Mouse (Mus musculus) forebrain, embryonic 13.5 days (tissue): ENCODE results near the gene Ilf3. TPM values are rescaled to one million over a fixed set of nuclear protein-coding genes. Genes with fewer than 3 reads are reported as not detected.
A peak's percentile ranks its signal among the peaks of the same experiment; 100 is the strongest.

Experiments
- ATAC-seq: fragments of 200-750 bp; cut with Nextera tagmentation; 2 replicates; pipeline ENCODE4 v1.8.0; 2017
- H3K27ac ChIP-seq: fragments of 300-500 bp; sonication (generic); 2 replicates; pipeline ENCODE4 v1.5.1; 2015; ENCODE audit warnings: inconsistent platforms, mild to moderate bottlenecking, moderate library complexity
- H3K27me3 ChIP-seq: fragments of 300-500 bp; sonication (generic); 2 replicates; pipeline ENCODE4 v1.6.1; 2015; ENCODE audit warnings: mild to moderate bottlenecking, inconsistent platforms
- H3K36me3 ChIP-seq: fragments of 300-500 bp; sonication (generic); 2 replicates; pipeline ENCODE4 v1.6.1; 2015; ENCODE audit warnings: mild to moderate bottlenecking, inconsistent platforms; ENCODE audit not compliant: poor library complexity, severe bottlenecking
- H3K4me1 ChIP-seq: fragments of 300-500 bp; sonication (generic); 2 replicates; pipeline ENCODE4 v1.6.1; 2015; ENCODE audit warnings: inconsistent platforms
- H3K4me2 ChIP-seq: fragments of 300-500 bp; sonication (generic); 2 replicates; pipeline ENCODE4 v1.6.1; 2015; ENCODE audit warnings: inconsistent platforms, mild to moderate bottlenecking, moderate library complexity
- H3K4me3 ChIP-seq: fragments of 300-500 bp; sonication (generic); 2 replicates; pipeline ENCODE4 v1.5.1; 2015; ENCODE audit warnings: mild to moderate bottlenecking, inconsistent platforms
- H3K9ac ChIP-seq: fragments of 300-500 bp; sonication (generic); 2 replicates; pipeline ENCODE4 v1.6.1; 2015; ENCODE audit warnings: mild to moderate bottlenecking, inconsistent platforms
- H3K9me3 ChIP-seq: fragments of 300-500 bp; sonication (generic); replicated peaks from 2 replicates; pipeline ENCODE4 v1.6.1; 2016; ENCODE audit warnings: inconsistent platforms
- WGBS: fragments of 180-500 bp; shearing (Covaris S2); methylation state at CpG from one replicate; pipeline ENCODE4 v1.1.7; 2015; 5-methylcytosine and 5-hydroxymethylcytosine counted together
- polyA plus RNA-seq: library from polyadenylated mRNA; unstranded; fragments of >200 nt; fragmentation: Nextera tagmentation; extraction: Ambion mirVana; gene quantifications from 2 replicates; pipeline ENCODE4 v1.2.1, GENCODE M21; 2015

The Ilf3 gene
- polyA plus RNA-seq, 1 experiment from 2014 or later = 310 TPM

DNA sequence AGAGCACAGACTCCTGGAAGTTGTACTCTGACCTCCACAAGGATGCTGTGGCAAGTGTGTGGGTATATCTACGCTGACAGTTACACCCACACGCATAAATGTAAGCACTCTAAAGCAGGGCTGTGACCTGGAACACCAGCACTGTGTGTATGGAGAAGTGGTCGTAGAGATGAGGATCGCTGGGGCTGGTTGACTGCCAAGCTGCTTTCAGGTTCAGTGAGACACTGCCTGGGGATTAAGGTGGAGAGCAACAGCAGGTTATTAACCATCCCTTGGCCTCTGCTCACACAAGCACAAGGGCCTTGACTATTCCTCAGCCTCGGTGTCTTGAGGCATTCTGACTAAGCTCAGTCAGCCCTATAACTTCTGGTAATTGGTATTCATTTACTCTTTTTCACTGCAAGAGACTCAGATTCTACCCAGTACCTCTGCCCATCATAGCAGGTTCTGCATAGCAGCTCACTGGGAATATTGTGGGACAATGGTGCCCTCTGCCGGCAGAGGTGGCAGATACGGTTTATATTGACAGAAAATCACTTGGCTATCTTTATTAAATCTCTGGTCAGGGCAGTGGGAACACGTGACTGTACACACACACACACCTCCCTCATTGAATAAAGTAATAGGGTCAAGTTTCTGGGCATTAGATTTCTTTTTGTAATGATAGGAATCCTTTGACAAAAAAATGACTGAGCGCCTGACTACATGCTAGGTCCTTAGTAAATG lies 42.1 kb downstream of the Ilf3 start:
- H3K27me3 ChIP-seq = no peaks in the 10 kb centered on the region
- H3K27ac ChIP-seq = peak overlapping the region; percentile 35; the same call in 1 of the 2 replicates
- peaks cover 36% of the 10 kb centered on the region for H3K36me3 ChIP-seq
- WGBS = 36% methylated on average over 9 of the region's 9 CpGs
- H3K9ac ChIP-seq = no peak overlapping the region
- no peak overlapping the region for H3K4me3 ChIP-seq
- no peaks in the 10 kb centered on the region for H3K9me3 ChIP-seq
- H3K4me1 ChIP-seq = peaks cover 22% of the 10 kb centered on the region
- no peak overlapping the region for H3K4me2 ChIP-seq
- ATAC-seq = peak; percentile 17; the same call in 1 of the 2 replicates

DNA sequence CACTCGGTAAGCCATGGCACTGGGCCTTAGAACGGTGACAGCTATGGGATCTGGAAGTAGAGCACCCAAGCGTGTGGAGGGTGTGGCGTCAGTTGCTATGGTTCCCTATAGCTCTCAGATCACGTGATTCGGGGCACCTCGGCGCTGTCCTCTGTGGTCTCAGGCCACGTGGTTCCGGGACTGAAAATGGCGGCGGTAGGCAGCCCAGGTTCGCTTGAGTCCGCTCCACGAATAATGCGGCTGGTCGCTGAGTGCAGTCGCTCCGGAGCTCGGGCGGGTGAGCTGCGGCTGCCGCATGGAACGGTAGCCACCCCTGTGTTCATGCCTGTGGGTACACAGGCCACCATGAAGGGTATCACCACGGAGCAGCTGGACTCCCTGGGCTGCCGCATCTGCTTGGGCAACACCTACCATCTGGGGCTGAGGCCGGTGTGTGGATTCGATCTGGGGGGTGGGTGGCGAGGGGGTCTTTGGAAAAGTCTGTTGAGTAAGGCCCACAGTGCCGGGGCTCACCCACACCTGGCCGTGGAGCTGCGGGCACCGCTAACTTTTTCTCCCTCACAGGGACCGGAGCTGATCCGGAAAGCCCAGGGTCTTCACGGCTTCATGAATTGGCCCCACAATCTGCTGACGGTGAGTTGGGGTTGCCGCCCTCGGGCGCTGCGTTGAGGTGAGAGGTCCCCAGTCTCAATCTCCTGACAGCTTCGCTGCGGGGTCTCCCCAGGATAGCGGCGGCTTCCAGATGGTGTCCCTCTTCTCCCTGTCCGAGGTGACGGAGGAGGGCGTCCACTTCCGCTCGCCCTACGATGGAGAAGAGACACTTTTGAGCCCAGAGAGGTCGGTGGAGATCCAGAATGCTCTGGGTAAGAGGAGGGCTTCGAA lies 44.2 kb downstream of the Ilf3 start, which contains the start of gene Qtrt1:
TSS of gene Qtrt1 (plus strand) at position 169 of the 882 bp plus-strand sequence.
- peak within 1 kb of the TSS; percentile 84 for H3K9ac ChIP-seq
- peak within 1 kb of the TSS; percentile 73 for H3K27ac ChIP-seq
- peaks cover 36% of the 10 kb centered on the region for H3K36me3 ChIP-seq
- ATAC-seq = peak; percentile 97
- H3K9me3 ChIP-seq = no peaks in the 10 kb centered on the region
- peak within 1 kb of the TSS; percentile 78 for H3K4me3 ChIP-seq
- WGBS = 2% methylated on average over 53 of the region's 53 CpGs
- no peaks in the 10 kb centered on the region for H3K27me3 ChIP-seq
- peak within 1 kb of the TSS; percentile 86 for H3K4me2 ChIP-seq
- H3K4me1 ChIP-seq = peaks cover 22% of the 10 kb centered on the region

DNA sequence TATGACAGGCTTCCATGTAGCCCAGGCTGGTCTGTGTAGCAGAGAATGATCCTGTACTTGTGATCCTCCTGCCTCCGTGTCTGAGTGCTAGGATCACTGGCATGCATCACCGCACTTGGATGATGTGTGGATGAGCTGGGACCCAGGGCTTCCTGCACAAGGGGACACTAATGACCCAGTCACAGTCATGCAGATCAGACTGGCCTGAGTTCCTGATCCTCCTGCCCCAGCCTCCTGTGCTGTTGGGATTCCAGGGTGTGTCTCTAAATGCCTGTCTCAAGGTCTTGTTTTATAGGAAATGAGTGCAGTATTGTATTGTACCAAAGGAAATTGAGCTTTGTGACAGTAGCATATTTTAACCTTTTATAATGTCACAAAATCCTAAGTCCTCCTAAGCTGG lies 50.2 kb downstream of the Ilf3 start:
- WGBS = 94% methylated on average over 2 of the region's 2 CpGs
- no peak for ATAC-seq
- H3K4me1 ChIP-seq = peaks cover 4% of the 10 kb centered on the region; the same call in 1 of the 2 replicates
- no peak overlapping the region for H3K4me2 ChIP-seq
- H3K9ac ChIP-seq = no peak overlapping the region
- peaks cover 69% of the 10 kb centered on the region for H3K36me3 ChIP-seq
- no peak overlapping the region for H3K27ac ChIP-seq
- no peak overlapping the region for H3K4me3 ChIP-seq
- H3K27me3 ChIP-seq = no peaks in the 10 kb centered on the region
- H3K9me3 ChIP-seq = no peaks in the 10 kb centered on the region

DNA sequence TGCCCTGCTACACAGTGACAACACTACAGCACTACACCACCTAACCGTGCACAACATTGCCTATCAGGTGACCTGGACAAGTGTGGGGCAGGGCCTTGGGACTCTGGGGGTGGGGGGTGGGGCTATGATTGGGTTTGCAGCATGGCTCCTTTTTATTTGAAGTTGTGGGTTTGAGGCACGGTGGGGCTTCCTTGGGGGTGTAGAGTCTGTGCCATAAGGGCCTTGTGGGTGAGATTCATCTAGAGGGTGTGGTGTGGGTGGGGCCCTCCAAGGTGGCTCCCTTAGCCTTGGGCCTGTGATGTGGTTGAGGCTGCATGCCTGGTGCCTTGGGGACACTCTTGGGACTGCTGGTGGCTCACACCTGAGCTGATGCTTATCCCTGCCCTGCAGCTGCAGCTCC lies 52.0 kb downstream of the Ilf3 start:
- Histone ChIP-seq H3K9me3 (no peaks in the 10 kb centered on the region), H3K36me3 (peaks cover 64% of the 10 kb centered on the region), H3K27me3 (no peaks in the 10 kb centered on the region), H3K9ac (no peak overlapping the region), H3K4me1 (no peaks in the 10 kb centered on the region), H3K4me2 (no peak overlapping the region), H3K4me3 (no peak overlapping the region), H3K27ac (no peak overlapping the region)
- 88% methylated on average over 2 of the region's 2 CpGs for WGBS
- ATAC-seq = no peak

DNA sequence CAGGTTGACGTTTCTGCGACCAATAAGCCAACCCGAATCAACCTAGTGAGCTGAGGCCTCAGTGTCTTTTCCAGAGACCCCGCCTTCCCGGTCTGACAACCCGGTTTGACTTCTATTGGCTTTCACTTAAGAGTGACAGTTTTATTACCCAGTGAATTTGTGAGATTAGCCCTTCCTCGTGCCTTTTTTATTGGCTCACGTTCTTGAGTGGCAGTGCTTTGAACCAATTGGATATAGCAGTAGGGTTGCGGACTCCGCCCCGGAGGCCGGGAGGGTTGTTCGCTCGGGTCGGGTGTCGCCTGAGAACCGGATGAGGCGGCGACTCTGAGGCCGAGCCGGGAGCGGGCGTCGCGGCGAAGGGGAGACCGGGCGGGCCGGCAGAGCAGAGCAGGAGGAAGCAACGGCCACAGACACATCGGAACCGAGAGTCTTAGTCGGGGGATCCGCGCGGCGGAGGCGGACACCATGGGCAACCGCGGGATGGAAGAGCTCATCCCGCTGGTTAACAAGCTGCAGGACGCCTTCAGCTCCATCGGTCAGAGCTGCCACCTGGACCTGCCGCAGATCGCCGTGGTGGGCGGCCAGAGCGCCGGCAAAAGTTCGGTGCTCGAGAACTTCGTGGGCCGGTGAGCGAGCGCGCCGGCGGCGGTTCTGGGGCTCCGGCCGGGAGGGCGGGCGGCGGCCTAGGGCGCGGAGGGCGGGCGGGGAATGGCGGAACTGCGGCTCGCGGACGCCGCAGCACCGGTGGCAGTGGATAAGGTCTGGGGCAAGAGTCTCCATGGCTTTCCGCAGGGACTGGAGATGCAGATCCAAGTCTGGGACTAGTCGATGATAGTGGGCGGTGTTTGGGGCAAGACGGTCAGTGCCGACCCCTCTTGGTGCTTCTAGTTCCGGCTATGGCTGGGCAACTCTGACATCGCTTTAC lies 57.2 kb downstream of the Ilf3 start, which contains the start of gene Dnm2:
TSS of gene Dnm2 (plus strand) at position 278 of the 925 bp plus-strand sequence.
- WGBS = under 1% methylated on average over 80 of the region's 82 CpGs
- Histone ChIP-seq H3K4me3 (peak within 1 kb of the TSS; percentile 82), H3K36me3 (peaks cover 17% of the 10 kb centered on the region), H3K4me1 (peaks cover 45% of the 10 kb centered on the region), H3K9ac (peak within 1 kb of the TSS; percentile 89), H3K27ac (peak within 1 kb of the TSS; percentile 65), H3K4me2 (peak within 1 kb of the TSS; percentile 97), H3K9me3 (no peaks in the 10 kb centered on the region), H3K27me3 (no peaks in the 10 kb centered on the region)
- peak; percentile 99 for ATAC-seq

DNA sequence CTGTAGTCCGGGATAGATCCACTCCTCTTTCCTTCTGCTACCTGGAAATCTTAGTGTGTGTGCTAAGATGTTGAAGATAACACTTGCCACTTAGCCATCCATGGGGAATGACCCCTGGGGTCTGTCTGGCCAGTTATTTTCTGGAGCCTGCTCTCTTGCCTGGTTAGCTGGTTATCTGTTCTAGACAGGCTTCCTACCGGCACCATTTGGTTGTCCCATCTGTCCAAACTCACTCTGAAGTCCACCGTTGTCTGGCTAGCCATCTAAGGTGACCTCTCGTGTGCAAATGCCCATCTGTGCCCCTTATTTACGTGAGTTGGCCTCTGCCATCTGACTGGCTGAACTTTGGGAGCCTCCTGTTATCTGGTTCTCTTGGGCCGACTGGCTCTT lies 57.9 kb downstream of the Ilf3 start:
- Histone ChIP-seq H3K9ac (peak overlapping the region; percentile 89), H3K27ac (no peak overlapping the region), H3K4me1 (peaks cover 52% of the 10 kb centered on the region), H3K27me3 (no peaks in the 10 kb centered on the region), H3K4me2 (peak overlapping the region; percentile 97), H3K36me3 (peaks cover 11% of the 10 kb centered on the region), H3K9me3 (no peaks in the 10 kb centered on the region), H3K4me3 (peak overlapping the region; percentile 82)
- WGBS = 18% methylated on average over 6 of the region's 6 CpGs
- ATAC-seq = no peak

DNA sequence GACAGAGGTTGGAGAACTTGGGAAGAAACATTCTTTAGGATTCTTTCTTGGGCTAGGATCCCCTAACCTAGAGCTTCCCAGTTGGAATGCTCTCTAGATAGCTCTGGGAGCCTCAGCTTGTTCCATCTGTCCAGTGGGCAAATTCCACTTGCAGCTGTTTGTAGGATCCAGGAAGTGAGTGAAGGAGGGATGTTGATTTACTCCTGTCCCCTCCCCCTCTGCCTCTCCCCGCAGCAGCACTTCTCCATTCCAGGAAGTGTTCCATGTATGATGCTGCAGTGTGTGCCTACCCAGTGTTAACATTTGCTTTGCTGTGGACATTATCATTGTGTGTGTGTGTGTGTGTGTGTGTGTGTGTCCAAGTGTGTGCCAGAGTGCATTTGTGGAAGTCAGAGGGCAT lies 58.3 kb downstream of the Ilf3 start:
- Histone ChIP-seq H3K36me3 (peaks cover 6% of the 10 kb centered on the region), H3K27ac (no peak overlapping the region), H3K9me3 (no peaks in the 10 kb centered on the region), H3K4me3 (peak overlapping the region; percentile 82), H3K27me3 (no peaks in the 10 kb centered on the region), H3K4me2 (peak overlapping the region; percentile 97), H3K9ac (peak overlapping the region; percentile 89), H3K4me1 (peaks cover 56% of the 10 kb centered on the region)
- 42% methylated on average over 1 of the region's 1 CpGs for WGBS
- no peak for ATAC-seq

DNA sequence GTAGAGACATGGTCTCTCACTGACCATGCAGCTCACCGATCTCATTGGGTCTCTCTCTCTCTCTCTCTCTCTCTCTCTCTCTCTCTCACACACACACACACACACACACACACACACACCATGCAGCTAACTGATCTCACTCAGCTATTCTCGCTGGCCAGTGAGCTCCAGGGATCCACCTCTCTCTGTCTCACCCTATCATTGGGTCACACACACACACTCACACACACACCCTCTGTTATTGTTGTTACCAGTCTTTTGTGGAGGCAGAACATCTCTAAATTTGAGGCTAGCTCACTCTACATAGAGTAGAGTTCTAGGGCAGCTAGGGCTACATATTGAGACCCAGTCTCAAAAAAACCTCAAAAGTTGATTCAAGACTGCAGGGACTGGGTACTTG lies 58.9 kb downstream of the Ilf3 start:
- Histone ChIP-seq H3K9me3 (no peaks in the 10 kb centered on the region), H3K4me2 (peak overlapping the region; percentile 97), H3K9ac (no peak overlapping the region), H3K4me1 (peaks cover 61% of the 10 kb centered on the region), H3K27me3 (no peaks in the 10 kb centered on the region), H3K36me3 (peaks cover under 1% of the 10 kb centered on the region; the same call in 1 of the 2 replicates), H3K4me3 (peak overlapping the region; percentile 82; the same call in 1 of the 2 replicates), H3K27ac (no peak overlapping the region)
- no peak for ATAC-seq
- whole genome bisulfite sequencing = 85% methylated on average over 2 of the region's 2 CpGs

DNA sequence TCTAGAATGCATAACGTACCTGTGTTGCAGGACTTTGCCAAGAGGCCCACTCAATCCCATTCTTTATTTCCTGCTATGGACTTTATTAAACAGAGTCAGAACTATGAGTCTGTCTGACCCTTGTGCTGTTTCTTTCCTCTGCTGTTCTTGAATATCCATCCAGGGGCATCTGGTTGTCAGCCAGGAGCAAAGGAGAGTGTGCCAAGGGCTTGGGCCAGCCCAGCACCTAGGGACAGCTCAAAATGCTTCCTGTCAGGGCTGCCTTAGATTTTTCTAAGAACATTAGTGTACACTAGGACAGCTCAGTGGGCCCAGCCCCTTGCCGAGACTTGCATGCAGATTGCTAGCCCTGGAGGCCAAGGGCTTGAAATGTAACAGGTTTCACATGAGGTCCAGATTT lies 60.1 kb downstream of the Ilf3 start:
- no peak overlapping the region for H3K4me3 ChIP-seq
- no peak for ATAC-seq
- no peak overlapping the region for H3K9ac ChIP-seq
- no peaks in the 10 kb centered on the region for H3K27me3 ChIP-seq
- no peaks in the 10 kb centered on the region for H3K9me3 ChIP-seq
- no peak overlapping the region for H3K27ac ChIP-seq
- WGBS = 85% methylated on average over 2 of the region's 2 CpGs
- peaks cover 69% of the 10 kb centered on the region for H3K4me1 ChIP-seq
- H3K36me3 ChIP-seq = no peaks in the 10 kb centered on the region
- no peak overlapping the region for H3K4me2 ChIP-seq

DNA sequence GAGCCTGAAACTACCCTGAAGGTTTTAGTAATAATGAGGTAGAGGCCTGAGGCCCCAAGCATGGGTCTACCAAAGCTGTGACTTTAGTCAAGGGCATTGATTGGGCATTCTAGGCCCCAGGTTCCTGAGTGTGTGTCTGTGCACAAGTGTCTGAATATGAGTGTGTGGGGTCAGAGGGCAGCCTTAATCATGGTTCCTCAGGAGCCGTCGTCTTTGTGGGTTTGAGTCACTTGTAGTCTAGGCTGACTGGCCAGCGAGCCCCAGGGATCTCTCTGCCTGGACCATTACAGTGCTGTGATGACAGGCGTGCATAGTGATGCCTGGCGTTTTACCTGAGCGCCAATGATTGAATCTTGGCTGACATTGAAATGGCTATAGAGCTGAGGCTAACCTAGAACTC lies 60.5 kb downstream of the Ilf3 start:
- ATAC-seq = no peak
- no peak overlapping the region for H3K4me2 ChIP-seq
- H3K9me3 ChIP-seq = no peaks in the 10 kb centered on the region
- WGBS = 87% methylated on average over 6 of the region's 6 CpGs
- H3K27me3 ChIP-seq = no peaks in the 10 kb centered on the region
- no peak overlapping the region for H3K4me3 ChIP-seq
- no peak overlapping the region for H3K9ac ChIP-seq
- H3K36me3 ChIP-seq = no peaks in the 10 kb centered on the region
- H3K4me1 ChIP-seq = peaks cover 71% of the 10 kb centered on the region
- no peak overlapping the region for H3K27ac ChIP-seq

DNA sequence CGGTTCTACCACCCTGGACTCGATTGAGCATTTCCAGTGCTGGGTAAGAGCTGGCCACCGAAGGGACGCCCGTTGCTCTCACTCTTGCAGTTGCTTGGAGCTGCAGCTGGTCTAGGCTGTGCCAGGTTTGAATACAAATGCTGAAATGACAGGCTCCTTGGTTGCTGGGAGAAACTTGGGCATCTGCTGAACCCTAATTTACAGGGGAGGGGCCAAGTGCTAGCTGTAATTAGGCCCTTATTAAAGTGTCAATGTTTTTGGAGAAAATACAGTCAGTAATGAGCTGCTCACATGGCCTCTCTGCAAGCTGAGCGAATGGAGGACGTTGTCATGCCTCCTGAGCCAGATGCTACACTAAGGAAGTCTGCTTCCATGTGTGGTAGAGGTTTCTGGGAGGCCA lies 63.1 kb downstream of the Ilf3 start:
- Histone ChIP-seq H3K9ac (0 out of 2 replicates have a peak overlapping the region, but pooled peaks have one; percentile 23), H3K27me3 (no peaks in the 10 kb centered on the region), H3K36me3 (no peaks in the 10 kb centered on the region), H3K4me1 (peaks cover 74% of the 10 kb centered on the region), H3K4me2 (peak overlapping the region; percentile 29; the same call in 1 of the 2 replicates), H3K27ac (peak overlapping the region; percentile 80), H3K4me3 (no peak overlapping the region), H3K9me3 (no peaks in the 10 kb centered on the region)
- WGBS = 27% methylated on average over 7 of the region's 7 CpGs
- ATAC-seq = peak; percentile 90
